Mouse (Mus musculus): ENCODE results near the gene Irak3. TPM values are rescaled to one million over a fixed set of nuclear protein-coding genes. Genes with fewer than 3 reads are reported as not detected.
"Not testable (repeated sequence)": the region's sequence is repeated elsewhere in the genome, so short reads cannot be mapped to it uniquely, and the experiment has no call there.

Gene Irak3
- polyA plus RNA-seq, 1 experiment from 2014 or later, result 1.2 TPM

- no peaks in the 10 kb centered on the region for H3K27me3 ChIP-seq (ENCODE audit: control insufficient read depth, insufficient read depth, low read length)
- no peak overlapping the region for H3K4me3 ChIP-seq (ENCODE audit: low read depth, low read length)
- ATAC-seq (ENCODE audit: insufficient read depth, low FRiP score, low TSS enrichment) (no peak), DNase-seq (ENCODE audit: low spot score) (no peak)
- no peak overlapping the region for H3K27ac ChIP-seq (ENCODE audit: low read depth, low read length)
- no peak overlapping the region for H3K4me2 ChIP-seq (ENCODE audit: low read depth)
- no peak overlapping the region for H3K9ac ChIP-seq (ENCODE audit: low read length)
- no peaks in the 10 kb centered on the region for H3K36me3 ChIP-seq (ENCODE audit: control insufficient read depth, insufficient read depth, low read length)
- no peaks in the 10 kb centered on the region for H3K4me1 ChIP-seq (ENCODE audit: control insufficient read depth, insufficient read depth, low read length)
- WGBS, result 78% methylated on average over 10 of the region's 10 CpGs
- H3K9me3 ChIP-seq (ENCODE audit: control insufficient read depth, low read length), result no peaks in the 10 kb centered on the region
These were observed 76.5 kb downstream of the Irak3 start for GRCm38 (mm10) chr10:120125465-120125857.

- Histone ChIP-seq H3K9ac (ENCODE audit: low read length) (no peak overlapping the region), H3K36me3 (ENCODE audit: control insufficient read depth, insufficient read depth, low read length) (no peaks in the 10 kb centered on the region), H3K4me1 (ENCODE audit: control insufficient read depth, insufficient read depth, low read length) (no peaks in the 10 kb centered on the region), H3K9me3 (ENCODE audit: control insufficient read depth, low read length) (no peaks in the 10 kb centered on the region), H3K4me3 (ENCODE audit: low read depth, low read length) (no peak overlapping the region), H3K27ac (ENCODE audit: low read depth, low read length) (no peak overlapping the region), H3K27me3 (ENCODE audit: control insufficient read depth, insufficient read depth, low read length) (no peaks in the 10 kb centered on the region), H3K4me2 (ENCODE audit: low read depth) (no peak overlapping the region)
- 50% methylated on average over 7 of the region's 7 CpGs for WGBS
- ATAC-seq (ENCODE audit: insufficient read depth, low FRiP score, low TSS enrichment) (no peak), DNase-seq (ENCODE audit: low spot score) (peak; percentile 80)
These were observed 77.0 kb downstream of the Irak3 start for GRCm38 (mm10) chr10:120124801-120125464.

- DNase-seq (ENCODE audit: low spot score) (no peak), ATAC-seq (ENCODE audit: insufficient read depth, low FRiP score, low TSS enrichment) (no peak)
- Histone ChIP-seq H3K4me3 (ENCODE audit: low read depth, low read length) (no peak overlapping the region), H3K4me1 (ENCODE audit: control insufficient read depth, insufficient read depth, low read length) (no peaks in the 10 kb centered on the region), H3K36me3 (ENCODE audit: control insufficient read depth, insufficient read depth, low read length) (no peaks in the 10 kb centered on the region), H3K4me2 (ENCODE audit: low read depth) (no peak overlapping the region), H3K9ac (ENCODE audit: low read length) (no peak overlapping the region), H3K9me3 (ENCODE audit: control insufficient read depth, low read length) (no peaks in the 10 kb centered on the region), H3K27me3 (ENCODE audit: control insufficient read depth, insufficient read depth, low read length) (no peaks in the 10 kb centered on the region), H3K27ac (ENCODE audit: low read depth, low read length) (no peak overlapping the region)
- 95% methylated on average over 3 of the region's 3 CpGs for WGBS
These were observed 78.2 kb downstream of the Irak3 start for GRCm38 (mm10) chr10:120123721-120124120.

- ATAC-seq (ENCODE audit: insufficient read depth, low FRiP score, low TSS enrichment) (no peak), DNase-seq (ENCODE audit: low spot score) (no peak)
- Histone ChIP-seq H3K27ac (ENCODE audit: low read depth, low read length) (no peak overlapping the region), H3K9me3 (ENCODE audit: control insufficient read depth, low read length) (no peaks in the 10 kb centered on the region), H3K36me3 (ENCODE audit: control insufficient read depth, insufficient read depth, low read length) (no peaks in the 10 kb centered on the region), H3K9ac (ENCODE audit: low read length) (no peak overlapping the region), H3K4me1 (ENCODE audit: control insufficient read depth, insufficient read depth, low read length) (no peaks in the 10 kb centered on the region), H3K4me2 (ENCODE audit: low read depth) (no peak overlapping the region), H3K27me3 (ENCODE audit: control insufficient read depth, insufficient read depth, low read length) (no peaks in the 10 kb centered on the region), H3K4me3 (ENCODE audit: low read depth, low read length) (no peak overlapping the region)
- WGBS, result 97% methylated on average over 1 of the region's 1 CpGs
These were observed 86.7 kb downstream of the Irak3 start for GRCm38 (mm10) chr10:120115249-120115648.

GRCm38 (mm10) chr10:120114493-120114892, 87.4 kb downstream of the Irak3 start:
- DNase-seq (ENCODE audit: low spot score) (no peak), ATAC-seq (ENCODE audit: insufficient read depth, low FRiP score, low TSS enrichment) (no peak)
- no peak overlapping the region for H3K4me2 ChIP-seq (ENCODE audit: low read depth)
- H3K27ac ChIP-seq (ENCODE audit: low read depth, low read length), result no peak overlapping the region
- no peaks in the 10 kb centered on the region for H3K4me1 ChIP-seq (ENCODE audit: control insufficient read depth, insufficient read depth, low read length)
- H3K9me3 ChIP-seq (ENCODE audit: control insufficient read depth, low read length), result no peaks in the 10 kb centered on the region
- H3K9ac ChIP-seq (ENCODE audit: low read length), result no peak overlapping the region
- no peaks in the 10 kb centered on the region for H3K27me3 ChIP-seq (ENCODE audit: control insufficient read depth, insufficient read depth, low read length)
- 48% methylated on average over 7 of the region's 7 CpGs for WGBS
- H3K4me3 ChIP-seq (ENCODE audit: low read depth, low read length), result no peak overlapping the region
- no peaks in the 10 kb centered on the region for H3K36me3 ChIP-seq (ENCODE audit: control insufficient read depth, insufficient read depth, low read length)

GRCm38 (mm10) chr10:120113980-120114379, 88.0 kb downstream of the Irak3 start:
- no peak overlapping the region for H3K27ac ChIP-seq (ENCODE audit: low read depth, low read length)
- DNase-seq (ENCODE audit: low spot score) (no peak), ATAC-seq (ENCODE audit: insufficient read depth, low FRiP score, low TSS enrichment) (no peak)
- H3K9me3 ChIP-seq (ENCODE audit: control insufficient read depth, low read length), result no peaks in the 10 kb centered on the region
- no peak overlapping the region for H3K9ac ChIP-seq (ENCODE audit: low read length)
- H3K4me3 ChIP-seq (ENCODE audit: low read depth, low read length), result no peak overlapping the region
- H3K4me1 ChIP-seq (ENCODE audit: control insufficient read depth, insufficient read depth, low read length), result no peaks in the 10 kb centered on the region
- 79% methylated on average over 6 of the region's 6 CpGs for WGBS
- no peaks in the 10 kb centered on the region for H3K27me3 ChIP-seq (ENCODE audit: control insufficient read depth, insufficient read depth, low read length)
- H3K36me3 ChIP-seq (ENCODE audit: control insufficient read depth, insufficient read depth, low read length), result no peaks in the 10 kb centered on the region
- no peak overlapping the region for H3K4me2 ChIP-seq (ENCODE audit: low read depth)

- H3K9ac ChIP-seq (ENCODE audit: low read length); ATAC-seq (ENCODE audit: insufficient read depth, low FRiP score, low TSS enrichment); H3K4me1 ChIP-seq (ENCODE audit: control insufficient read depth, insufficient read depth, low read length); DNase-seq (ENCODE audit: low spot score); H3K4me3 ChIP-seq (ENCODE audit: low read depth, low read length); H3K27me3 ChIP-seq (ENCODE audit: control insufficient read depth, insufficient read depth, low read length); H3K36me3 ChIP-seq (ENCODE audit: control insufficient read depth, insufficient read depth, low read length); H3K27ac ChIP-seq (ENCODE audit: low read depth, low read length); H3K9me3 ChIP-seq (ENCODE audit: control insufficient read depth, low read length): not testable (repeated sequence)
- H3K4me2 ChIP-seq (ENCODE audit: low read depth), result peak overlapping the region; percentile 81; the same call in 1 of the 2 replicates
- 73% methylated on average over 9 of the region's 9 CpGs for WGBS
These were observed 88.4 kb downstream of the Irak3 start for GRCm38 (mm10) chr10:120113482-120113881.

GRCm38 (mm10) chr10:120112507-120113396, 89.2 kb downstream of the Irak3 start, which contains the start of gene Helb:
TSS of gene Helb (minus strand) at chr10:120112987.
- ATAC-seq (ENCODE audit: insufficient read depth, low FRiP score, low TSS enrichment) (peak; percentile 99), DNase-seq (ENCODE audit: low spot score) (peak; percentile 97)
- 0 out of 2 replicates have a peak within 1 kb of the TSS, but pooled peaks have one; percentile 44 for H3K27ac ChIP-seq (ENCODE audit: low read depth, low read length)
- peak within 1 kb of the TSS; percentile 69 for H3K9ac ChIP-seq (ENCODE audit: low read length)
- no peaks in the 10 kb centered on the region for H3K4me1 ChIP-seq (ENCODE audit: control insufficient read depth, insufficient read depth, low read length)
- H3K27me3 ChIP-seq (ENCODE audit: control insufficient read depth, insufficient read depth, low read length), result no peaks in the 10 kb centered on the region
- peak within 1 kb of the TSS; percentile 81 for H3K4me2 ChIP-seq (ENCODE audit: low read depth)
- H3K36me3 ChIP-seq (ENCODE audit: control insufficient read depth, insufficient read depth, low read length), result no peaks in the 10 kb centered on the region
- H3K4me3 ChIP-seq (ENCODE audit: low read depth, low read length), result peak within 1 kb of the TSS; percentile 72
- WGBS, result 2% methylated on average over 55 of the region's 55 CpGs
- H3K9me3 ChIP-seq (ENCODE audit: control insufficient read depth, low read length), result no peaks in the 10 kb centered on the region

All from neural tube, embryonic 11.5 days (tissue).